Mouse (Mus musculus) left cerebral cortex, adult 2 months (tissue): Measurements from ENCODE around the gene Pitpnm3. TPM values are rescaled to one million over a fixed set of nuclear protein-coding genes. Genes with fewer than 3 reads are reported as not detected.

Source experiments
- DNase-seq, 2 experiments: peaks; one replicate each; pipeline ENCODE4 v3.0.0; 2021 to 2022; ENCODE audit warnings: low spot score in 2 of 2, mixed read lengths in 1 of 2; ENCODE audit errors: extremely low spot score in 1 of 2
- H3K27ac ChIP-seq: fragments of 200-600 bp; 2 replicates; pipeline ENCODE4 v1.8.1; 2022
- H3K4me3 ChIP-seq: fragments of 200-600 bp; 2 replicates; pipeline ENCODE4 v1.8.1; 2022
- CTCF ChIP-seq: fragments of 200-600 bp; IDR thresholded peaks from 2 replicates; pipeline ENCODE4 v1.8.1; 2022; ENCODE audit warnings: antibody characterized with exemption, mild to moderate bottlenecking, moderate library complexity
- intact Hi-C: fragments of 180-260 bp; cut with DNase I; formaldehyde crosslinking; loops from one replicate; pipeline ENCODE4 v1.15.1; 2025
- total RNA-seq, 2 experiments: library from RNA; stranded (reverse); gene quantifications; 2 replicates each; pipeline ENCODE4 v1.2.3; 2021

Gene Pitpnm3
- total RNA-seq, 2 experiments from 2014 or later = 88.9 to 92.4 TPM

- intact Hi-C loops = no loop called here
- no peak for TF ChIP-seq CTCF
- no peak overlapping the region for H3K27ac ChIP-seq
- H3K4me3 ChIP-seq = no peak overlapping the region
- DNase-seq = no peak
Measured at GRCm38 (mm10) chr11:72005547-72005946, 130.0 kb downstream of the Pitpnm3 start.

- DNase-seq = no peak
- no peak for TF ChIP-seq CTCF
- intact Hi-C loops = no loop called here
- Histone ChIP-seq H3K27ac (no peak overlapping the region), H3K4me3 (no peak overlapping the region)
Measured at GRCm38 (mm10) chr11:72003171-72003570, 132.4 kb downstream of the Pitpnm3 start.

GRCm38 (mm10) chr11:72002138-72002853, 133.3 kb downstream of the Pitpnm3 start:
- DNase-seq = no peak
- H3K4me3 ChIP-seq = no peak overlapping the region
- no peak overlapping the region for H3K27ac ChIP-seq
- intact Hi-C loops = no loop called here
- TF ChIP-seq CTCF = peak; percentile 65

GRCm38 (mm10) chr11:72000194-72000593, 135.4 kb downstream of the Pitpnm3 start:
- intact Hi-C loops = no loop called here
- no peak for DNase-seq
- Histone ChIP-seq H3K27ac (no peak overlapping the region), H3K4me3 (no peak overlapping the region)
- TF ChIP-seq CTCF = no peak

Other genes starting within 250 kb of the Pitpnm3 start
- not detected for gene Aipl1, start 98.3 kb downstream of the Pitpnm3 start, total RNA-seq
- under 1 TPM in 1 of 2 experiments, not detected in 1; 0.23 TPM for gene Pimreg, start 93.7 kb downstream of the Pitpnm3 start, total RNA-seq
- 10 to 100 TPM; 14.5 to 15.1 TPM for gene Gm43951, start 71.1 kb upstream of the Pitpnm3 start, total RNA-seq
- gene 4933427D14Rik, start 71.7 kb upstream of the Pitpnm3 start, total RNA-seq = 10 to 100 TPM; 30.5 to 39.7 TPM
- 10 to 100 TPM; 30.3 to 34.9 TPM for gene Txndc17, start 71.8 kb upstream of the Pitpnm3 start, total RNA-seq
- gene Med31, start 79.8 kb upstream of the Pitpnm3 start, total RNA-seq = 10 to 100 TPM; 15.9 to 18.0 TPM
- 10 to 100 TPM; 15.0 to 22.3 TPM for gene Slc13a5, start 131.4 kb upstream of the Pitpnm3 start, total RNA-seq
- gene Xaf1, start 165.9 kb upstream of the Pitpnm3 start, total RNA-seq = 1 to 10 TPM; 3.8 to 5.2 TPM
- not detected for gene Fbxo39, start 178.7 kb upstream of the Pitpnm3 start, total RNA-seq
- gene Tekt1, start 226.7 kb upstream of the Pitpnm3 start, total RNA-seq = 1 to 10 TPM; 2.3 to 3.6 TPM